Mouse (Mus musculus) adrenal gland (tissue): ENCODE measurements at regions not wholly inside any gene's neighbourhood (a gene's known extent, or its start where the extent isn't known, plus 50 kb on each side); places are given as distances from the start of the nearest gene placed in this dataset.

ENCODE experiments used
- intact Hi-C: fragments of 180-260 bp; cut with DNase I; formaldehyde crosslinking; loops from one replicate; pipeline ENCODE4 v1.15.1; 2025

DNA sequence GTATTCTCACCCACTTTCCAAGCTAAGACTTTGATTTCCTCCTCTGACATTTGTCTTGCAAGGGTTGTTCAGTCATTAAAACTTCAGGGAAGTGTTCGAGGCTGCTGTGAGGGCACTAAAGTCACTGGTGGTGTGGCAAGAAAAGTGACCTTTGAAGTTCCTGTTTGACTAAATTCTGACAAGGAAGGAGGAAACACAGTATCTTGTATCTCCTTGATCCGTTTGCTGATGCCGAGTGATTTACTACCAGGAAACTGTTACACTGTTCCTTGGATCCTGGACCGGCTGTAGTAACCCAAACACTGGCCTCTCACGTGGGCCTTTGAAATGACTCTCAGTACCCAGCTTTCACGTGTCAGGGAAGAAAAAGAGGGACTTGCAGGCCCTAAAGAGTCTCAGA is 53.5 kb upstream of the Ralgapa2 start:
- intact Hi-C loops: no loop called here

DNA sequence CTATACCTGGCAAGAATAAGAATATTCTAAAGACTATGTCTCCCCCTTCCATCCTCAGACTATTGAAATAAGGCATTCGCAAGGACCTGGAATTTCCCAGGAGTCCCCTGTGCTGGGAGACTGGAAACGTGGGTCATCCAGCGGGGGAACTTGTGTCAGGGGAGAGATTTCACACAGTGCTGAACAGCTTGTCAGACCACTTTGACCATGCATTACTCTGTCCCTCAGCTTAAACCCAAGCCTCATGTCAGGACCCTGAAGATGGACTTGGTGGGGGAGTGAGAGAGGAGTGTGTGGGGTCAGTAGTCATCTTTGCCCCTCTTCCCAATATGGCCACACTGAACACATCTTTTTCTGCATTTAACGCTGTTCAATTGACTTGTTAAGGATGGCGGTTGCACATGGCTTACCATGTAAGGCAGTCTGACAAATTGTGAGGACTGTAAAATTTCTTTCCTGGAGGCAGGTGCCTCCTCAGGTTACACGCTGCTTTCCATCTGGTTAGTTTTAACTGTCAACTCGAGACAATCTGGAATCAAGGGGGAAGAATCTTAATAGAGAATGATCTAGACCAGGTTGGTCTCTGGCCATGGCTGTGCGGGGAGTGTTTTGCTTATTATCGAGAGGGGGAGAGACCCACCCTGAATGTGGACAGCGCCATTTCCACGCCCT is 56.2 kb upstream of the Ralgapa2 start:
- intact Hi-C loops: no loop called here

DNA sequence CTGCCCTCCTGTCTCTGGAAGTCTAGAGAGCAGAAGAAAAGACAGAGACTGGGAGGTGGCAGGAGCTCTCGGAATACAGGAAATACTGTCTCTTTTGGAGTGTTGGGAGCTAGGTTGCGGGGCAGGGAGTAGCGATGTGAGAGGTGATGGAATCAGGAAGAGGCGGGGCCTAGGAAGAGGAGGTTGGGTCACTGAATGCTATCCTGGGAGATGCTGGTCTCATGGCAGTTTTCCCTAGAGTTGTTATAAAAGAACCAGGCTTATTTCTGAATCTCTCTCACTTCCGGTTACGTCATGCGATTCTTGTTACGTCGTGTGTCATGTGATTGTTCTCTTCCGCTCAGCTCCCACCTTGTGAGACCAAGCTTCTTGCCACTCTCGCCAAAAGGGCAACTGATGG is 58.9 kb upstream of the Ralgapa2 start:
- intact Hi-C loops: no loop called here

DNA sequence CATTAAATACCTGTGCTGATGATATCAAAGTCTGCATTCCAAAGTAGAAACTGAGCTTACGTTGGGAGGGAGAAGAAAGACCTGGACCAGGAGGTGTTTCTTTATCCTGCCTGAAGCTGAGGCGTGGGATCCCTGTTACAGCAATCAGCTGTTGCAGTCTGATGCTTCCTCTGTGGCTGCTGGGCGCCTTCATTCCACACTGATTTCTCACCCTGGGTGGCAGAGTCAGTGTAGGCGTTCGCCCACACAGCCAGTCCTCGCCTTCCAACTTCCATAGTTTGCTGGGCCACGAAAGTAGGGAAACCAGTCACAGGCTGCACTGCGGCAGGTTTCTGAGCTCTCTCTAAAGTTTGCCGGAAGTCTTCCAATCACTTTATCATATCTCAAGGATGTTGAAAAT is 59.7 kb upstream of the Ralgapa2 start:
- intact Hi-C loops: no loop called here

DNA sequence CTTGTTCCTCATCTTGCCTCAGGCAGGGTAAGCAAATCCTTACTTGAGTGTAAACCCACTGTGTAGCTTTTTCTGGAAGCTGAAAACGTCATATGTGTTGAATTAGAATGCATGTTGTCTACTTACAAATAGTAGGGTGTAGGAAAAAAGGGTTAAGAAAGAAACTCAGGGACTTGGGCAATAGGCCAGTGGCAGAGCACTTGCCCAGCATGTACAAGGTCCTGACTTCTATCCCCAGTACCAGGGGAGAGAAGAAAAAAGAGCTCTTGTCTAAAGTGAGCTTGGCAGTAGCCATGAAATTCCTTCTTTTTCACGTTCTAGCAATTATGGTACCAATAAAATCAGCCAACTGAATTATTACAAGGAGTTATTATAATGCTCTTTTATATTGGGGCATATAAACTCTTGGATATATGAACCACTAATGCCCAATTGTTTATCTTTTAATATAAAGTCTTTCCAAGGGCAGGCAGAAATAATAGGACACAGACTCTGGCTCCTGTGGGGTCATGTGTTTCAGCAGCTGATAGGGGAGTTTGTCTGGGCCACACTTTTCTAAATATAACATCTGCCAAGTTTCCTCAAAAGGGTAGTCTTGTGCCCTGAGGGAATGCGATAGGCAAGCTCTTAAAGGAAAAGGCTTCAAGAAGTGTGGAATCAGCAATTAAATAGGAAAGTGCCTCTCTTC is 63.6 kb upstream of the Ralgapa2 start:
- intact Hi-C loops: no loop called here

DNA sequence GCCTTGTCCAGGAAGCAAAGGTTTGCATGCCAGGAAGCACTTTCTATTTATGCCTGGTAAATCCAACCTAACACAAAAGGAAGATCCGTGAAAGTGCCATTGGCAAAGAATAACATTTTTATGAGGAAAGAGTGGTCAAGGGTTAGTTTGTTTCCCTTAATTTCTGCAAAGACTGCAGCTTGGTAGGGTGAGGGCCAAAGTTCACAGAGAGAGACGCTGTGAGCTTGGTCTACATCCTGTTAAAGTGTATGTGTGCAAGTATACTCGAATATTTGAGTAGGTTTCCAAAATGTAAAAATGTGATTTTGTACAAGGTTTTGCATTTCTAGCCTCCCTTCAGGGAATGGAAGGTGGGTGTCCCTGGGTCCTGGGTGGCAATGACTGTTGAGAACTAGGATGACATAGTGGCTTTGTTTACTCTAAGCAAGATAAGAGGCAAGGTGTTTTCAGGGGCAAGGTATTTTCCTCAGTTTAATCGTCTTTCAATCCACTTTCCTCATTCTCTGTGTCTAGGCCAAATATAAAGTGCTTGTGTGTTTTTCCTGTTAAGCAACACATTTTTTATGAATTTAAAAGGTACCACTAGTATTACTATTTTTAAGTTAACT is 64.3 kb upstream of the Ralgapa2 start:
- intact Hi-C loops: no loop called here

DNA sequence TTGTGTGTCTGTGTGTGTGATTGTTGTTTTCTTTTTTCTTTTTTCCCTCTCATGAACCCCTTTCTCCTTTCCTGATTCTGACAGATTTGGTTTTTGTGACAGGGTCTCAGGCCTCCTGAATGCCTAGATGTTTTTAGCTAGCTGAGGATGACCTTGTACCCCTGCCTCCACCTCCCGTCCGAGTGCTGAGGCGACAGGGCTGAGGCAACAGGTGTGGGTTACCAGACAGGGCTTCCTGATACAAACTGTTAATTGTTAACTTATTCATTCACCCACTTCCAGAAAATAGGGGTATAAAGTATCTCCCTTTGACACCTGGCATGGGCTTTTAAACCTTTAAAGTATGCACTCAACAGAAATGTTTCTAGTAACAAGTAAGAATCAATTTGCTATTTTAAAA is 65.0 kb upstream of the Ralgapa2 start:
- intact Hi-C loops: no loop called here

DNA sequence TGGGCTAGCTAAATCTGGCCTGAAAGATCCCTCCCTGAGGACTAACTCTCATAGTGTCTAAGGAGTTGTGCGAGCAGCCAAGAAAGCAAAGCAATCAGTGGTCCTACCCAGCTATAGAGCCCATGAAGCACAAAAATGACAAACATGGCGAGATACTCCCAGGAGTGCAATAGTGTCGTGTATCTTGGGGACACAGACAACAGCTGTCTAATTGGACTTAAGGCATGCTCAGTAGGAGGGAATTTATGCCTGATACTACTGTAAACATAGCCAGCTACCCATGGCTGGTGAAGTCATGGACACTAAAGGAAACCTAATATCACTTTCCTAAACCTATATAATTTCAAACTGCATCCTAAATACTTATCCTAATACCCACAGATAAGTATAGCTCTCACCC is 69.1 kb upstream of the Ralgapa2 start:
- intact Hi-C loops: no loop called here

DNA sequence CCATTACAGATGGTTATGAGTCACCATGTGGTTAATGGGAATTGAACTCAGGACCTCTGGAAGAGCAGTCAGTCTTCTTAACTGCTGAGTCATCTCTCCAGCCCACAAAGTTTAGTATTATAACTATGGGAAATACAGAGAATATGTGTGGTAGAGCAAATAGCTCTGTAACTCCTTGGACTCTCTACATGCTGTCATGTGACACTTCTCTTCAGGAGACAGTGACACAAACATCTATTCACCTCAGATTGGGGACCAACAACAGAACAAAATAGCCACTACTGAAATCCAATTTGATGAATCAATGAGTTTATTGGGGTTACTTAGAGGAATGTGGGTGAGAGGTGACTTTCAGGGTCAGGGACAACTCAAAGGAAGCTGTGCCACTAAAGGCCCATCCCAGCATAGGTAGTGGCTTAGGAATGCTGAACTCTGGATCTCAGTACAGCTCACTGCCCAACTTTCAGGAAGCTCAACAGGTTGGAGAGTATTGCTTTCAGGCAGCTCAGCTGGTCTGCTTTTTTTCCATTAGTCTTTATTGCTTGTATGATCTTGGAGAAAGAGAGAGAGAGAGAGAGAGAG is 71.8 kb upstream of the Ralgapa2 start:
- intact Hi-C loops: no loop called here

DNA sequence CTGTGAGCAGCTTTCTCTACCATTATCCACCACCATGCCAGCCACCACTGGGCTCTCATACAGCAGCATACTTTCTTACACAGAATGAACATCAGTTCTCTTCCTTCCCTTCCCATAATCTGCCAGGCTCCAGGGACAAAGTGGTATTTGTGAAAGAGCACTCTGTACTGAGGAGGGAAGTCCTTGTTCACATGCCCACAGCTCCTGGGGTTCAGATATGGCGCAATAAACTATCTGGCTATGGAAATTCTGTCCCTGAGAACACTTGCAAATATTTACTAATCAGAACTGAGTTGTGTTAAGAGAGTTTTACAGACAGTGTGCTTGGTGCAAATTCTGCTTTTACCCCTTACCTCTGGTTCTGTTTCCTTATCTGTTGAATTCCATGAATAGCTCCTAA is 74.2 kb upstream of the Ralgapa2 start:
- intact Hi-C loops: no loop called here

DNA sequence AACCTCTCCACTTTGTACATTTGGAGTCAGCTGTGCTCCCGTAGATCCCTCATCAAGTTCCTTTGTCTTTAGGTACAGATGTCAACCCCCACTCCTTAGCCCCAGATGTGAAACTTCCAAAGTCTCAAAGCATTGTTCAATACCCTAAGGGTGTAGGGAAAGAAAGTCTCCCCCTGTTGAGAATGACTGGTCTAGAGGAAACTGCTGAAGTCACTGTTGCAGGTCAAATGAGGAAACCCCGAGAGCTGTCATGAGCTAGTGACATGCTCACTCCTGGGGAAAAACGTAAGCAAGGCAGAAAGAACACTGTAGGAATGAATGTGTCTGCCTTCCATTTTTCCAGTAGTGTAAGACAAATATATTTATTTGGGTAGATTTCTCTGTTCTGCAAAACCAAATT is 74.8 kb upstream of the Ralgapa2 start:
- intact Hi-C loops: no loop called here

DNA sequence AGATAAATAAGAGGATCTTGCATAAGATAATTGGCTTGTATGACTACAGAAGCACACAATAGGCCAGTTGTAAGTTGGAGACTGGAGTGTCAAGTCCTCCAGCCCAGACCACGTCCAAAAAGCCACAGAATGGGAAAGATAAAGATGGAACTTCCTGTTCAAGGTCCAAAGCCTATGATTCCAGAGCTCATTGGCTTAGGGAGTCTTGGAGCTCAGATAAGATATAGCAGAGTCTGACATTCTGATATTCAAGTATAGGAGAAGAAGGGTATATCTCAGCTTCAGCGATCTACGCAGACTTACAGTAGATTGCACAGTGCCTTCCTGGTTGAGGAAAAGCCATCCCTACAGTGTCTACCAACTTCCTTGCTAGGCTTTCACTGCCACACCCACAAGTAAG is 77.7 kb upstream of the Ralgapa2 start:
- intact Hi-C loops: no loop called here

DNA sequence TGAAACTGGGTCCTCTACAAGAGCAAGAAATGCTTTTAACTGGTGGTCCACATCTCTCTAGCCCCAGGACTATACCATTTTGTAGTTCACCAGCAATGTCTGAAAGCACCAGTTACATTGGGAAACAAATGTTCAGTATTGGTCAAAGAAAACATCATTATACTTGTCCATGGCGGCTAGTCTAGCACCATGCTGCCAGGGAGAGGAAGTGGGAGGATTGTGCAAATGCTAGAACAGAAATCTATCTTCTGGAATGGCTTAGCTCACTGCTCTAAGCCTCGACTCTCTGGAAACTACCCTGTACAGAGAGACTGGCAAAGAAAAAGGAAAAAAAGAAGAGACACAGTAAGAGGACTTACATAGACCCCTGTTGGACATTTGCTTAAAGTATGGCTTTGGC is 81.1 kb upstream of the Ralgapa2 start:
- intact Hi-C loops: no loop called here

DNA sequence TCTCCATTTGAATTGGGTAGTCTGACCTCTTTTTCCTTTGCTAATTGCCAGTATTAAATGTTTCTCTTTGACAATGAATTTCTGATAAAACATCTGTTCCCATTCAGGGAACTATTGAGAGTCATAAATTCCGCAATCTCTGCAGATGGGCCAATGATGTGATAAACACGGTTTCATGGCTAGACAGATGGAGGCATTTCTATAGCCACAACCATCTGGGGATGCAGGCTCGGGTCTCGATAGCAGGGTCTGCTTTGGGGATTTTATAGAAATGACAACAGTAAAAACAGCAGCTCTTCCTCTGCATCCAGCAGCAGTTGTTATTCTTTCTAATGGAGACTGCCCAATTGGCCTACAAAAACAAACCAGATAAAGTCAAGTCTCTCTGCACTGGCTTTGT is 82.1 kb upstream of the Ralgapa2 start:
- intact Hi-C loops: no loop called here

DNA sequence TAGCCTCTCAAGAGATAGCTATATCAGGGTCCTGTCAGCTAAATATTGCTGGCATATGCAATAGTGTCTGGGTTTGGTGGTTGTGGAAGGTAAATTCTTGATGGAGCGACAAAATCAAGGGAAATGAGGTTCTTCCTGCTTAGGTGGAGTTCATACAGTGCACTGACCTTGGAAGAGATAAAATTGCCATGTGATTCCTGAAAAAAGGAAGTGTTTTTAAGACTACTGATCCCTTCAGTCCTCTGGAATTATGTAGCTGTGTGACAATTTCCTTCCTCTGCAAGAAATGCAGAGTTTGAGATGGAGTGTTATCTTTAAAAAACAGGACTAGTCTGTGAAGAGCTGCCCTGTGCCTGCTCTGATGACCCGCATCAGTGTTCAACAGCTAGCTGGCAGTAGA is 83.5 kb upstream of the Ralgapa2 start:
- intact Hi-C loops: no loop called here

DNA sequence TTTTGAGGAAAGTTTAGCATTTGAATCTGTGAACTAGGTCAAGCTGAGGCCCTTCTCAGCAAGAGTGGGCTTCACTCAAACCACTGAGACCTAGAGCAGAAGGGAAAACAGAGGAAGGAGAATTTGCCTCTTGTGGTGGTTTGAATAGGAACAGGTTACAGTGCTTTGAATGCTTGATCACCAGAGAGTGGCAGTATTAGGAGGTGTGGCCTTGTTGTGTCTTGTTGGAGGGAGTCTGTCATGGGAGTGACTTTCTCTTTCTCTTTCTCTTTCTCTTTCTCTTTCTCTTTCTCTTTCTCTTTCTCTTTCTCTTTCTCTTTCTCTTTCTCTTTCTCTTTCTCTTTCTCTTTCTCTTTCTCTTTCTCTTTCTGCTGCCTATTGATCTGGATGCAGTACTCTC is 94.0 kb upstream of the Ralgapa2 start:
- intact Hi-C loops: no loop called here

DNA sequence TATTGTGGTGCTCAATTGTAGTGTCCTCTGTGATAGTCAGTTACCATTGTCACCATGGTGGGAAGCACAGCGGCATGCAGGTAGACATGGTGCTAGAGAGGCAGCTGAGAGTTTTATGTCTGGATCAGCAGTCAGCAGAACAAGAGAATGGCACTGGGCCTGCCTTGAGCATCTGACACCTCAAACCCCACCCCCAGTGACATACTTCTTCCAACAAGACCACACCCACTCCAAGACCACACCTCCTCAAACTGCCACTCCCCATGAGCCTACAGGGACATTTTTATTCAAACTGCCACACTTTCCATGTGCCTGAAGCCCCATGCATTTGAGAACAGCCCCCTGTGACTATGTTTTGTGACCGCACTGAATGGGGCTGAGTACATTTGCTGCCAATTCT is 98.8 kb upstream of the Ralgapa2 start:
- intact Hi-C loops: loop anchor here (5.0 kb wide), 1 partner anchor 194 kb away; no protein-coding TSS in a partner anchor

DNA sequence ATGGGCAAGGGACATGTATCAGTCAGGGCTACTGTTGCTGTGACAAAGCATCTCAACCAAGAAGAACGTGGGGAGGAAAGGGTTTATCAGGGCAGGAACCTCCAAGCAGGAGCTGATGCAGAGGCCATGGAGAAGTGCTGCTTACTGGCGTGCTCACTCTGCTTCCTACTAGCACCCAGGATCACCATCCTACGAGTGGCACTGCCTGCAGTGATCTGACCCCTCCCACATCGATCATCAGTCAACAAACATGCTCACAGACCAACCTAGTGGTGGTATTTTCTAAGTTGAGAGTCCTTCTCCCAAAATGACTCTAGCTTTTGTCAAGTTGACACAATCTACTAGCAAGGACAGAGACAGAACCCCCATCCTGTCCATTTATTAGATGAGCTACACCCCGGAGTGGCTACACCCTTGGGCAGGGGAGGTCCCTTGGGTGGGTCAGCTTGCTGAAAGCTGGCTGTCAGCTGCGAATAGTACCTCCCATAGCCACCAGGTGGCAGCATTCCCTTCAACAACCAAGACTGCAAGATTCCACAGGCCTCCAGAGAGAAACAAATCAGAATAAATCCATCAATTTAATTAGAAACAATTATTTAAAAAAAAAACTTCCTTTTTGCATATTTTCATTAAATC is 99.9 kb upstream of the Ralgapa2 start:
- intact Hi-C loops: loop anchor here (2.0 to 5.0 kb wide), 2 partner anchors 141 to 195 kb away; no protein-coding TSS in a partner anchor

DNA sequence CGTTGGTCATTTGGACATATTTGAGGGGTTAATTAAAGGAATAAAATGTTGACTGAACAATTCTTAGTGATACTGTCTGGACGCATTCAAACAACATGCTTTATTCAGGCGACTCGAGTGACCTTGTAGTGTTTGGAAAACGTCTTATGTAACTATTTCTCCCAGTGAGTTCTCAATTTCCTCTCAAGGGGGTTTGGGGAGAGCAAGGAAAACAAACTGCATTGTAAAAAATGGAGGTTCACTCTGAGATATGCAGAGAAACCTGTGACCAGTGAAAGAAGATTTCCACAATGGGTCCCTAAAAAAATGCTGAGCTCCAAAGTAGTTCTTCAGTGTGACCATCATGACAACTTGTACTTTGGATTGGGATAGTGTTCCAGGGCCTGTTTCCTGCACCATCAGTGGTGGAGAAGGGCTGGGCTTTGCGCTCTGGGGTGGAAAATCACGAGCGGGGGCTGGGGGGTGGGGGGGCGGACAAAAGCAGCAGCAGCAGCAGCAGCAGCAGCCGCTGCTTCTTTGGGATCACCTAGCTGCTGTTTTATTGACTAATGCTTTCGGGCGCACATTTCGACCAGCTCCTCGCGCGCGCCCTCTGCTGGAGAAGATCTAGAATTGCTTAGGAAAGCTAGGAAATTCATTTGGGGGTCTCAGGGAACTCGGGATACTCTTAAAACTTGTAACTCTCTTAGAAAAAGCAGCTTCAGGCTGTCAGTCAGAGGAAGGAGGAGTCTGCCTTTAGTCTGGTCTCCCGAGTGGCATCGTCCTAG is 100.6 kb upstream of the Ralgapa2 start:
- intact Hi-C loops: loop anchor here (2.0 to 5.0 kb wide), 2 partner anchors 142 to 195 kb away; no protein-coding TSS in a partner anchor

DNA sequence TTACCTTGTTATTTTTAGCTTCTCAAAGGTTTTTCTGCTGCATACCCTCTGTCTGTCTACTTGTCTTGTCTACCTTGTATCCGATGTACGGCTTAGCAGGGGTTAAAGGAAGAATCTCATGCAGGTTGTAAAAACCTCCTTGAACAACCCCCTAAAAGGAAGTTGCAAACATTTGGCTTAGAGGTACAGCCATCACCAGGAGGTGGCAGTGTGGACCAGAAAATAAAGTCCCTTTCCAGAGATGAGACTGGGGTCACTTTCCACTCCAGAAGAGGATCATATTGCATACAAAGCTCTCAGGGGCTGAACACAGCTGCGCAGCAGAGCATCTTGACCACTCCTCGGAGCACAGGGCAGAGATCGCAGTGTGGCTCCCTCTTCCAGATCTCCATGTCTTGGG is 109.0 kb upstream of the Ralgapa2 start:
- intact Hi-C loops: no loop called here

DNA sequence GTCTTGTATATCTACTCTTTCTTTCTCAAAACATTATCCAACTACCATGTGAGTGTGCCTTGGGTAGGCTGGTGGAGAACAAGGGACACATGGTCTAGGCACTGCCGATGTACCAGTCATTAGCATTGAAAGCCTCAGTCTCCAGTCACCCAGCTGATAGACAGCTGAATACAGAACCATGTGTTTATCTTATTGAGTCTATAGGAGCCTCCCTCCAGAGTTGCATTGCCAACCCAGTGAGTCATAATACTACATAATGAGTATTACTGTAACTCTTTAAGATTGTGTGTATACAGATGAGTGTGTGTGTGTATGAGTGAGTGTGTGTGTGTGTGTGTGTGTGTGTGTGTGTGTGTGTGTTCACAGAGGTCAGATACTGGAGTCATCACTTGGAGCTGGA is 110.9 kb upstream of the Ralgapa2 start:
- intact Hi-C loops: no loop called here
